ENCODE assay signal across 7 mouse cellular contexts in genomic region chr19:61084149-61084940, GRCm38 (mm10). TPM values are rescaled to one million over a fixed set of nuclear protein-coding genes. Genes with fewer than 3 reads are reported as not detected.
DNase-seq lines count a peak whose midpoint lies in the region; ATAC-seq and TF ChIP-seq lines count a peak whose summit lies in the region.

No protein-coding gene starts in this region.

- no peaks in the 10 kb centered on the region for H3K27me3 ChIP-seq in kidney, adult 2 months (replicated peaks; ENCODE audit: control insufficient read depth, insufficient read depth, low read length)
- H3K27me3 ChIP-seq in limb, embryonic 11.5 days (ENCODE audit: control insufficient read depth, insufficient read depth, low read length) = no peaks in the 10 kb centered on the region
- H3K27me3 ChIP-seq in midbrain, embryonic 15.5 days (replicated peaks) = no peaks in the 10 kb centered on the region
- no peaks in the 10 kb centered on the region for H3K27me3 ChIP-seq in spleen, adult 2 months (ENCODE audit: control insufficient read depth, insufficient read depth, low read length)

- no peak overlapping the region for H3K4me2 ChIP-seq in limb, embryonic 11.5 days (ENCODE audit: low read depth, severe bottlenecking)
- no peak overlapping the region for H3K4me2 ChIP-seq in midbrain, embryonic 15.5 days

- no peak for ATAC-seq in limb, embryonic 11.5 days (ENCODE audit: insufficient number of reproducible peaks, low FRiP score, low TSS enrichment, low read depth)
- peak; percentile 84 for ATAC-seq in midbrain, embryonic 15.5 days (replicated peaks)

- H3K4me1 ChIP-seq in kidney, adult 2 months (ENCODE audit: control insufficient read depth, insufficient read depth, low read length) = no peaks in the 10 kb centered on the region
- no peaks in the 10 kb centered on the region for H3K4me1 ChIP-seq in limb, embryonic 11.5 days (ENCODE audit: control insufficient read depth, insufficient read depth, low read length)
- H3K4me1 ChIP-seq in midbrain, embryonic 15.5 days = no peaks in the 10 kb centered on the region
- peaks cover 2% of the 10 kb centered on the region; the same call in 1 of the 2 replicates for H3K4me1 ChIP-seq in spleen, adult 2 months (ENCODE audit: control insufficient read depth, insufficient read depth, insufficient read length)

- H3K9ac ChIP-seq in limb, embryonic 11.5 days (ENCODE audit: low read length) = no peak overlapping the region
- H3K9ac ChIP-seq in midbrain, embryonic 15.5 days = no peak overlapping the region

- TF ChIP-seq POLR2A in kidney, adult 2 months (IDR thresholded peaks at IDR 0.05; ENCODE audit: low read depth, low read length) = no peak
- no peak for TF ChIP-seq POLR2A in spleen, adult 2 months (IDR thresholded peaks at IDR 0.05; ENCODE audit: low read depth, low read length)

- no peaks in the 10 kb centered on the region for H3K9me3 ChIP-seq in limb, embryonic 11.5 days (ENCODE audit: control insufficient read depth, low read length)
- H3K9me3 ChIP-seq in midbrain, embryonic 15.5 days = no peaks in the 10 kb centered on the region

- no peak overlapping the region for H3K4me3 ChIP-seq in kidney, adult 2 months (ENCODE audit: insufficient read depth, low read depth, low read length)
- no peak overlapping the region for H3K4me3 ChIP-seq in limb, embryonic 11.5 days (ENCODE audit: low read depth, low read length)
- no peak overlapping the region for H3K4me3 ChIP-seq in midbrain, embryonic 15.5 days
- no peak overlapping the region for H3K4me3 ChIP-seq in spleen, adult 2 months (ENCODE audit: extremely low read depth, insufficient read depth, insufficient read length)

- H3K36me3 ChIP-seq in kidney, adult 2 months (ENCODE audit: control insufficient read depth, insufficient read depth, low read length) = peaks cover 2% of the 10 kb centered on the region; the same call in 1 of the 2 replicates
- H3K36me3 ChIP-seq in limb, embryonic 11.5 days (ENCODE audit: control insufficient read depth, insufficient read depth, low read length) = no peaks in the 10 kb centered on the region
- H3K36me3 ChIP-seq in midbrain, embryonic 15.5 days (replicated peaks) = 0 out of 2 replicates have a peak, but pooled peaks cover 5% of the 10 kb centered on the region
- no peaks in the 10 kb centered on the region for H3K36me3 ChIP-seq in spleen, adult 2 months (ENCODE audit: control insufficient read depth, insufficient read depth, low read length)

- no peak overlapping the region for H3K27ac ChIP-seq in kidney, adult 2 months (ENCODE audit: insufficient read depth, low read depth, low read length)
- H3K27ac ChIP-seq in limb, embryonic 11.5 days (replicated peaks; ENCODE audit: low read depth, low read length) = no peak overlapping the region
- H3K27ac ChIP-seq in midbrain, embryonic 15.5 days = no peak overlapping the region
- H3K27ac ChIP-seq in spleen, adult 2 months (ENCODE audit: insufficient read depth, low read length) = peak overlapping the region; percentile 11; the same call in 1 of the 2 replicates

- peak; percentile 80 for DNase-seq in adrenal gland, adult 8-10 months
- peak; percentile 77 for DNase-seq in embryo, embryonic 11 days
- peak; percentile 23 for DNase-seq in gonadal fat pad, adult 2 months (ENCODE audit: low read depth)
- peak; percentile 91 for DNase-seq in kidney, adult 2 months
- peak; percentile 94 for DNase-seq in limb, embryonic 11.5 days (ENCODE audit: low spot score)
- DNase-seq in spleen, adult 2 months (ENCODE audit: low read depth in 1 of 2, low spot score in 2 of 2) = peak; percentile 74 to 85

- peak; percentile 98 for TF ChIP-seq CTCF in kidney, adult 2 months (conservative IDR thresholded peaks at IDR 0.05; ENCODE audit: insufficient read depth, insufficient read length, low read depth, low read length)
- peak; percentile 95; the same call in 1 of the 2 replicates for TF ChIP-seq CTCF in spleen, adult 2 months (IDR thresholded peaks at IDR 0.05; ENCODE audit: extremely low read depth, insufficient read depth, insufficient read length, insufficient replicate concordance)

- WGBS in kidney, adult 2 months = 45% methylated on average over 4 of the region's 4 CpGs
- 48% methylated on average over 4 of the region's 4 CpGs for WGBS in limb, embryonic 11.5 days
- WGBS in midbrain, embryonic 15.5 days = 47% methylated on average over 4 of the region's 4 CpGs
- WGBS in spleen, adult 2 months = 27% methylated on average over 4 of the region's 4 CpGs

RNA-seq across cellular contexts. Expression of gene Zfp950, which starts 56.3 kb away (rescaled TPM):
- total RNA-seq in adrenal gland, adult 8-10 months (2022) = 100 to 1,000 TPM in 1 of 4 experiments, 10 to 100 TPM in 3; 52.7 to 114 (median 73.4) TPM
- 12.5 and 12.6 TPM in 2 replicates for polyA plus RNA-seq in gonadal fat pad, adult 2 months (2012; rRNA removed)
- 4.3 and 5.1 TPM in 2 replicates for polyA plus RNA-seq in kidney, adult 2 months (2012; rRNA removed)
- polyA plus RNA-seq in limb, embryonic 11.5 days (2014; fragmentation: Nextera tagmentation; extraction: Ambion mirVana) = 28.2 and 29.2 TPM in 2 replicates
- polyA plus RNA-seq in midbrain, embryonic 15.5 days (2015; fragmentation: Nextera tagmentation; extraction: Ambion mirVana) = 46.3 and 48.5 TPM in 2 replicates
- polyA plus RNA-seq in spleen, adult 2 months (2012; rRNA removed) = 3.5 TPM in 2 replicates

Comparison
In these comparisons a context has a peak if more than half of its experiments do, and no peak if none do; other contexts are left out.
1. DNase-seq: peak in every context shown above with its lines; median percentile 94 in limb, embryonic 11.5 days; 91 in kidney, adult 2 months; 80 in adrenal gland, adult 8-10 months; 80 in spleen, adult 2 months; 77 in embryo, embryonic 11 days; 23 in gonadal fat pad, adult 2 months.